Mouse (Mus musculus): ENCODE results near the gene Sema6b.

- TF ChIP-seq CTCF (IDR thresholded peaks at IDR 0.05; ENCODE audit: borderline replicate concordance, insufficient read depth, low read depth, low read length): no peak
- no peak for TF ChIP-seq POLR2A (IDR thresholded peaks at IDR 0.05; ENCODE audit: borderline replicate concordance, insufficient read depth, low read length)
These were observed 11.9 kb downstream of the Sema6b start for GRCm38 (mm10) chr17:56128246-56128645.

All from cerebellum, adult 2 months (tissue).